Mouse (Mus musculus): ENCODE results near the gene Gak.

DNA sequence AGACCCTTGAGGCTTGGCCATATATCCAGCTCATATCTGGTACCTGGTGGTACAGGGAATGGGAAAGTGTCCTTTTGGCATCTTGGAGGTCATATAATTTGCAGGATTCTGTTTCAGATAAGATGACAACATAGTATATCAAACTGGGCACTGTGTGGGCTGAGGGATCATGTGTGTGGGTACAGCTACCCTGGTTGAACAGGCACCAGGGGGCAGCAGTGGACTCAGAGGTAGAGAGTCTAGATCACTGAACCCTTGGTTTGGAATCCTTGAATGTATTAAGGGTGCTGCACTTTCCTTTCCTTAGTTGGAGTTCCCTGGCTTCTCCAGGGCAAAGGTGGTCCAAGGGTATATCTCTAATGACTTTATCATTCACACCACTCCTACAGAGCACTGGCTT lies 41.2 kb upstream of the Gak start:
- TF ChIP-seq CTCF (IDR thresholded peaks at IDR 0.05; ENCODE audit: low read depth) = peak; percentile 75
- TF ChIP-seq EP300 (optimal IDR thresholded peaks at IDR 0.05) = no peak

All from stomach, postnatal 0 days (tissue).